Mouse (Mus musculus) heart, embryonic 14.5 days (tissue): Measurements from ENCODE around the gene Ppm1m. TPM values are rescaled to one million over a fixed set of nuclear protein-coding genes. Genes with fewer than 3 reads are reported as not detected.
A peak's percentile ranks its signal among the peaks of the same experiment; 100 is the strongest.

Source experiments
- ATAC-seq: fragments of 200-750 bp; cut with Nextera tagmentation; 2 replicates; pipeline ENCODE4 v1.8.0; 2017; ENCODE audit warnings: low read depth, moderate TSS enrichment; ENCODE audit not compliant: insufficient number of reproducible peaks, insufficient read depth, low FRiP score
- H3K27ac ChIP-seq, 2 experiments: fragments of 200-500 bp in 1 of 2; fragments of 300-500 bp in 1 of 2; sonication (generic) in 1 of 2; replicated peaks in 1 of 2; 2 replicates each; pipeline ENCODE4 v1.5.1; 2012 to 2014; ENCODE audit warnings: low read depth in 2 of 2, low read length in 2 of 2, control low read depth in 1 of 2, mild to moderate bottlenecking in 1 of 2, mixed read lengths in 1 of 2; ENCODE audit not compliant: control insufficient read depth in 1 of 2, insufficient read depth in 1 of 2
- H3K27me3 ChIP-seq: fragments of 300-500 bp; sonication (generic); 2 replicates; pipeline ENCODE4 v1.6.1; 2014; ENCODE audit warnings: mild to moderate bottlenecking, low read length, control low read depth; ENCODE audit not compliant: control insufficient read depth, insufficient read depth
- H3K36me3 ChIP-seq: fragments of 300-500 bp; sonication (generic); 2 replicates; pipeline ENCODE4 v1.6.1; 2014; ENCODE audit warnings: mild to moderate bottlenecking, control low read depth, low read length, mixed read lengths; ENCODE audit not compliant: control insufficient read depth, insufficient read depth
- H3K4me1 ChIP-seq, 2 experiments: fragments of 200-500 bp in 1 of 2; fragments of 300-500 bp in 1 of 2; sonication (generic) in 1 of 2; 2 replicates each; pipeline ENCODE4 v1.6.1; 2012 to 2014; ENCODE audit warnings: low read length in 2 of 2, control low read depth in 1 of 2, mixed read lengths in 1 of 2; ENCODE audit not compliant: control insufficient read depth in 2 of 2, insufficient read depth in 2 of 2
- H3K4me2 ChIP-seq: fragments of 300-500 bp; sonication (generic); 2 replicates; pipeline ENCODE4 v1.6.1; 2014; ENCODE audit warnings: mild to moderate bottlenecking, low read length
- H3K4me3 ChIP-seq, 2 experiments: fragments of 200-500 bp in 1 of 2; fragments of 300-500 bp in 1 of 2; sonication (generic) in 1 of 2; 2 replicates each; pipeline ENCODE4 v1.5.1; 2012 to 2014; ENCODE audit warnings: low read length in 2 of 2, mild to moderate bottlenecking in 2 of 2, control low read depth in 1 of 2, low read depth in 1 of 2, moderate library complexity in 1 of 2; ENCODE audit not compliant: control insufficient read depth in 1 of 2, insufficient read depth in 1 of 2
- H3K9ac ChIP-seq: fragments of 300-500 bp; sonication (generic); 2 replicates; pipeline ENCODE4 v1.6.1; 2014; ENCODE audit warnings: mild to moderate bottlenecking, low read length
- H3K9me3 ChIP-seq: fragments of 300-500 bp; sonication (generic); 2 replicates; pipeline ENCODE4 v1.6.1; 2016; ENCODE audit warnings: low read length, control low read depth; ENCODE audit not compliant: control insufficient read depth
- WGBS: fragments of 180-500 bp; shearing (Covaris S2); extraction: QIAGEN DNeasy Blood & Tissue Kit; methylation state at CpG from one replicate; pipeline ENCODE4 v1.1.7; 2014; 5-methylcytosine and 5-hydroxymethylcytosine counted together
- polyA plus RNA-seq: library from polyadenylated mRNA; unstranded; fragments of >200 nt; fragmentation: Nextera tagmentation; extraction: Ambion mirVana; gene quantifications from 2 replicates; pipeline ENCODE4 v1.2.1, GENCODE M21; 2014

The Ppm1m gene
- polyA plus RNA-seq, result 19.1 and 19.4 TPM in 2 replicates

- H3K27ac ChIP-seq, result peak within 1 kb of the TSS; percentile 31 to 48; a peak in 3 of 4 replicates
- peaks cover 17 to 27% of the 10 kb centered on the region in 2 experiments for H3K4me1 ChIP-seq
- peak within 1 kb of the TSS; percentile 60 to 78 for H3K4me3 ChIP-seq
- no peaks in the 10 kb centered on the region for H3K9me3 ChIP-seq
- ATAC-seq, result no peak
- H3K36me3 ChIP-seq, result peaks cover 22% of the 10 kb centered on the region
- H3K4me2 ChIP-seq, result peak within 1 kb of the TSS; percentile 64
- no peaks in the 10 kb centered on the region for H3K27me3 ChIP-seq
- H3K9ac ChIP-seq, result peak within 1 kb of the TSS; percentile 70
- 42% methylated on average over 18 of the region's 18 CpGs for WGBS
Measured at GRCm38 (mm10) chr9:106199535-106200272, at the start of gene Ppm1m. Gene Ppm1m, minus strand, starts transcription at chr9:106199746.

GRCm38 (mm10) chr9:106242813-106243488 is 43.4 kb upstream of the Ppm1m start:
- Histone ChIP-seq H3K4me1 (peaks cover 9 to 20% of the 10 kb centered on the region in 2 experiments), H3K4me3 (no peak overlapping the region), H3K36me3 (peaks cover 68% of the 10 kb centered on the region), H3K9me3 (no peaks in the 10 kb centered on the region), H3K27me3 (no peaks in the 10 kb centered on the region), H3K27ac (peak overlapping the region; percentile 30 to 72), H3K9ac (no peak overlapping the region; the same call in 1 of the 2 replicates), H3K4me2 (peak overlapping the region; percentile 16; the same call in 1 of the 2 replicates)
- ATAC-seq, result peak; percentile 55; the same call in 1 of the 2 replicates
- WGBS, result 51% methylated on average over 19 of the region's 19 CpGs

- H3K27ac ChIP-seq, result no peak overlapping the region
Measured at GRCm38 (mm10) chr9:106241541-106242164, 42.1 kb upstream of the Ppm1m start.

GRCm38 (mm10) chr9:106237878-106238277 is 38.3 kb upstream of the Ppm1m start:
- H3K27ac ChIP-seq, result no peak overlapping the region
- peaks cover 8% of the 10 kb centered on the region in 2 experiments for H3K4me1 ChIP-seq
- peaks cover 100% of the 10 kb centered on the region for H3K36me3 ChIP-seq
- no peak for ATAC-seq
- no peaks in the 10 kb centered on the region for H3K27me3 ChIP-seq
- H3K4me2 ChIP-seq, result no peak overlapping the region
- no peaks in the 10 kb centered on the region for H3K9me3 ChIP-seq
- no peak overlapping the region for H3K4me3 ChIP-seq
- WGBS, result 89% methylated on average over 10 of the region's 10 CpGs
- no peak overlapping the region for H3K9ac ChIP-seq

More at GRCm38 (mm10) chr9:106241541-106242164, 42.1 kb upstream of the Ppm1m start:
- Histone ChIP-seq H3K4me3 (no peak overlapping the region), H3K4me1 (peaks cover 6 to 13% of the 10 kb centered on the region in 2 experiments), H3K36me3 (peaks cover 81% of the 10 kb centered on the region), H3K9ac (no peak overlapping the region), H3K27me3 (no peaks in the 10 kb centered on the region), H3K9me3 (no peaks in the 10 kb centered on the region), H3K4me2 (no peak overlapping the region)
- ATAC-seq, result no peak
- 83% methylated on average over 10 of the region's 10 CpGs for WGBS

GRCm38 (mm10) chr9:106237401-106237800 is 37.9 kb upstream of the Ppm1m start:
- Histone ChIP-seq H3K9me3 (no peaks in the 10 kb centered on the region), H3K4me1 (peaks cover 8% of the 10 kb centered on the region in 2 experiments), H3K9ac (no peak overlapping the region), H3K27ac (no peak overlapping the region), H3K4me3 (no peak overlapping the region), H3K36me3 (peaks cover 100% of the 10 kb centered on the region), H3K27me3 (no peaks in the 10 kb centered on the region), H3K4me2 (no peak overlapping the region)
- no peak for ATAC-seq
- whole genome bisulfite sequencing, result 84% methylated on average over 8 of the region's 8 CpGs

- Histone ChIP-seq H3K4me2 (no peak overlapping the region), H3K4me1 (peaks cover 8% of the 10 kb centered on the region in 2 experiments), H3K9me3 (no peaks in the 10 kb centered on the region), H3K4me3 (no peak overlapping the region), H3K9ac (no peak overlapping the region), H3K27ac (no peak overlapping the region), H3K27me3 (no peaks in the 10 kb centered on the region), H3K36me3 (peaks cover 96% of the 10 kb centered on the region)
- 67% methylated on average over 3 of the region's 3 CpGs for WGBS
- no peak for ATAC-seq
Measured at GRCm38 (mm10) chr9:106236818-106237211, 37.3 kb upstream of the Ppm1m start.

- peaks cover 8% of the 10 kb centered on the region in 2 experiments for H3K4me1 ChIP-seq
- H3K9me3 ChIP-seq, result no peaks in the 10 kb centered on the region
- no peak for ATAC-seq
- H3K27me3 ChIP-seq, result no peaks in the 10 kb centered on the region
- no peak overlapping the region for H3K4me2 ChIP-seq
- WGBS, result 92% methylated on average over 23 of the region's 23 CpGs
- H3K4me3 ChIP-seq, result no peak overlapping the region
- peaks cover 90% of the 10 kb centered on the region for H3K36me3 ChIP-seq
- H3K27ac ChIP-seq, result no peak overlapping the region
- H3K9ac ChIP-seq, result no peak overlapping the region
Measured at GRCm38 (mm10) chr9:106236156-106236817, 36.7 kb upstream of the Ppm1m start.
